Mouse (Mus musculus): Measurements from ENCODE around the gene Gm20388. TPM values are rescaled to one million over a fixed set of nuclear protein-coding genes. Genes with fewer than 3 reads are reported as not detected.

Gene Gm20388
- total RNA-seq, 1 experiment from 2014 or later: 3.6 TPM

- no peak for DNase-seq
Measured at GRCm38 (mm10) chr8:123659469-123660057, 3748.9 kb downstream of the Gm20388 start.

- DNase-seq: no peak
Measured at GRCm38 (mm10) chr8:123661515-123661914, 3750.9 kb downstream of the Gm20388 start.

- no peak for DNase-seq
Measured at GRCm38 (mm10) chr8:123665580-123665979, 3754.9 kb downstream of the Gm20388 start.

GRCm38 (mm10) chr8:123666832-123667231 is 3756.2 kb downstream of the Gm20388 start:
- no peak for DNase-seq

GRCm38 (mm10) chr8:123668681-123669080 is 3758.0 kb downstream of the Gm20388 start:
- DNase-seq: no peak

- no peak for DNase-seq
Measured at GRCm38 (mm10) chr8:123670766-123671165, 3760.1 kb downstream of the Gm20388 start.

GRCm38 (mm10) chr8:123671454-123671853 is 3760.8 kb downstream of the Gm20388 start:
- DNase-seq: no peak

GRCm38 (mm10) chr8:123672648-123673047 is 3762.0 kb downstream of the Gm20388 start:
- DNase-seq: no peak

GRCm38 (mm10) chr8:123675611-123676010 is 3765.0 kb downstream of the Gm20388 start:
- no peak for DNase-seq

- no peak for DNase-seq
Measured at GRCm38 (mm10) chr8:123678390-123678789, 3767.7 kb downstream of the Gm20388 start.

GRCm38 (mm10) chr8:123682073-123682761 is 3771.6 kb downstream of the Gm20388 start:
- DNase-seq: peak; percentile 49

- no peak for DNase-seq
Measured at GRCm38 (mm10) chr8:123683321-123683720, 3772.7 kb downstream of the Gm20388 start.

GRCm38 (mm10) chr8:123684806-123685205 is 3774.2 kb downstream of the Gm20388 start:
- DNase-seq: peak; percentile 61

- no peak for DNase-seq
Measured at GRCm38 (mm10) chr8:123685477-123685876, 3774.8 kb downstream of the Gm20388 start.

- DNase-seq: no peak
Measured at GRCm38 (mm10) chr8:123687826-123688225, 3777.2 kb downstream of the Gm20388 start.

GRCm38 (mm10) chr8:123692165-123692962 is 3781.7 kb downstream of the Gm20388 start:
- DNase-seq: no peak

- no peak for DNase-seq
Measured at GRCm38 (mm10) chr8:123696167-123696566, 3785.5 kb downstream of the Gm20388 start.

- DNase-seq: no peak
Measured at GRCm38 (mm10) chr8:123697329-123697728, 3786.7 kb downstream of the Gm20388 start.

GRCm38 (mm10) chr8:123700399-123701070 is 3789.9 kb downstream of the Gm20388 start:
- DNase-seq: no peak

GRCm38 (mm10) chr8:123701952-123702587 is 3791.4 kb downstream of the Gm20388 start:
- DNase-seq: no peak

GRCm38 (mm10) chr8:123705376-123705775 is 3794.7 kb downstream of the Gm20388 start:
- DNase-seq: no peak

GRCm38 (mm10) chr8:123707137-123707536 is 3796.5 kb downstream of the Gm20388 start:
- no peak for DNase-seq
